Comparison of ENCODE assay signal across 8 mouse cellular contexts in genomic region chr8:105853178-105853577, GRCm38 (mm10). TPM values are rescaled to one million over a fixed set of nuclear protein-coding genes. Genes with fewer than 3 reads are reported as not detected.
DNase-seq lines count a peak whose midpoint lies in the region; ATAC-seq and TF ChIP-seq lines count a peak whose summit lies in the region.

Gene Cenpt (minus strand): TSS chr8:105853278.

- H3K27me3 ChIP-seq in kidney, embryonic 14.5 days (ENCODE audit: control insufficient read depth, insufficient read depth, low read length): no peaks in the 10 kb centered on the region
- H3K27me3 ChIP-seq in forebrain, postnatal 0 days (ENCODE audit: insufficient read depth, low read length): no peaks in the 10 kb centered on the region
- no peaks in the 10 kb centered on the region for H3K27me3 ChIP-seq in limb, embryonic 11.5 days (ENCODE audit: control insufficient read depth, insufficient read depth, low read length)

- no peaks in the 10 kb centered on the region for H3K9me3 ChIP-seq in kidney, embryonic 14.5 days (ENCODE audit: control insufficient read depth, low read length)
- H3K9me3 ChIP-seq in forebrain, postnatal 0 days (ENCODE audit: low read length): no peaks in the 10 kb centered on the region
- no peaks in the 10 kb centered on the region for H3K9me3 ChIP-seq in limb, embryonic 11.5 days (ENCODE audit: control insufficient read depth, low read length)

- no peak for ATAC-seq in kidney, embryonic 14.5 days (ENCODE audit: low FRiP score, low TSS enrichment)
- ATAC-seq in activated CD4-positive, CD25-positive, alpha-beta regulatory T cell, adult 4 months: no peak
- ATAC-seq in forebrain, postnatal 0 days: no peak
- no peak for ATAC-seq in limb, embryonic 11.5 days (ENCODE audit: insufficient number of reproducible peaks, low FRiP score, low TSS enrichment, low read depth)

- H3K4me1 ChIP-seq in kidney, embryonic 14.5 days (ENCODE audit: control insufficient read depth, insufficient read depth, low read length): peaks cover 21% of the 10 kb centered on the region; the same call in 1 of the 2 replicates
- peaks cover 21% of the 10 kb centered on the region; the same call in 1 of the 2 replicates for H3K4me1 ChIP-seq in forebrain, postnatal 0 days (ENCODE audit: insufficient read depth)
- peaks cover 12% of the 10 kb centered on the region for H3K4me1 ChIP-seq in limb, embryonic 11.5 days (ENCODE audit: control insufficient read depth, insufficient read depth, low read length)
- H3K4me1 ChIP-seq in olfactory bulb, adult 2 months (ENCODE audit: control insufficient read depth, insufficient read depth, low read length): peaks cover 6% of the 10 kb centered on the region

- no peak for TF ChIP-seq CTCF in forebrain, postnatal 0 days (IDR thresholded peaks at IDR 0.05; ENCODE audit: low read depth)
- TF ChIP-seq CTCF in olfactory bulb, adult 2 months (IDR thresholded peaks at IDR 0.05; ENCODE audit: insufficient read depth, low read depth, low read length): no peak

- H3K4me2 ChIP-seq in kidney, embryonic 14.5 days (replicated peaks; ENCODE audit: low read depth, low read length): no peak within 1 kb of the TSS
- no peak within 1 kb of the TSS for H3K4me2 ChIP-seq in forebrain, postnatal 0 days (ENCODE audit: low read depth)
- no peak within 1 kb of the TSS for H3K4me2 ChIP-seq in limb, embryonic 11.5 days (ENCODE audit: low read depth, severe bottlenecking)

- no peak within 1 kb of the TSS for H3K9ac ChIP-seq in kidney, embryonic 14.5 days (ENCODE audit: low read depth, low read length)
- H3K9ac ChIP-seq in forebrain, postnatal 0 days: no peak within 1 kb of the TSS
- no peak within 1 kb of the TSS for H3K9ac ChIP-seq in limb, embryonic 11.5 days (ENCODE audit: low read length)

- DNase-seq in kidney, adult 18-20 months: no peak
- no peak for DNase-seq in forebrain, postnatal 0 days
- no peak for DNase-seq in limb, embryonic 11.5 days (ENCODE audit: low spot score)
- DNase-seq in cerebellum, postnatal 14 days: no peak
- DNase-seq in kidney, postnatal 4 days: no peak

- no peak within 1 kb of the TSS for H3K27ac ChIP-seq in kidney, embryonic 14.5 days (ENCODE audit: low read depth, low read length)
- H3K27ac ChIP-seq in forebrain, postnatal 0 days (ENCODE audit: low read depth, low read length): no peak within 1 kb of the TSS
- no peak within 1 kb of the TSS for H3K27ac ChIP-seq in limb, embryonic 11.5 days (replicated peaks; ENCODE audit: low read depth, low read length)
- H3K27ac ChIP-seq in olfactory bulb, adult 2 months (ENCODE audit: insufficient read depth, low read depth, low read length): no peak within 1 kb of the TSS

- H3K4me3 ChIP-seq in kidney, embryonic 14.5 days (ENCODE audit: low read length): no peak within 1 kb of the TSS
- H3K4me3 ChIP-seq in forebrain, postnatal 0 days (ENCODE audit: low read depth, low read length): no peak within 1 kb of the TSS
- H3K4me3 ChIP-seq in limb, embryonic 11.5 days (ENCODE audit: low read depth, low read length): no peak within 1 kb of the TSS
- no peak within 1 kb of the TSS for H3K4me3 ChIP-seq in olfactory bulb, adult 2 months (ENCODE audit: insufficient read depth, low read depth, low read length)

- peaks cover 15% of the 10 kb centered on the region for H3K36me3 ChIP-seq in kidney, embryonic 14.5 days (ENCODE audit: control insufficient read depth, insufficient read depth, low read length)
- peaks cover 12% of the 10 kb centered on the region for H3K36me3 ChIP-seq in forebrain, postnatal 0 days (ENCODE audit: insufficient read depth)
- peaks cover 5% of the 10 kb centered on the region for H3K36me3 ChIP-seq in limb, embryonic 11.5 days (ENCODE audit: control insufficient read depth, insufficient read depth, low read length)

- 93% methylated on average over 3 of the region's 3 CpGs for WGBS in kidney, embryonic 14.5 days
- WGBS in forebrain, postnatal 0 days: 94% methylated on average over 3 of the region's 3 CpGs
- WGBS in limb, embryonic 11.5 days: 85% methylated on average over 3 of the region's 3 CpGs
- WGBS in olfactory bulb, adult 2 months: 95% methylated on average over 3 of the region's 3 CpGs

- no peak for TF ChIP-seq POLR2A in olfactory bulb, adult 2 months (IDR thresholded peaks at IDR 0.05; ENCODE audit: insufficient read depth, low read depth, low read length)

RNA-seq across cellular contexts. Expression of gene Cenpt, which starts in this region (rescaled TPM):
- 31.1 and 41.0 TPM in 2 replicates for polyA plus RNA-seq in kidney, embryonic 14.5 days (2014; fragmentation: Nextera tagmentation; extraction: Ambion mirVana)
- polyA plus RNA-seq in activated CD4-positive, CD25-positive, alpha-beta regulatory T cell, adult 4 months (2017; shearing (Covaris generic)): 10 to 100 TPM; 16.1 to 18.6 TPM
- 42.4 and 44.7 TPM in 2 replicates for total RNA-seq in forebrain, postnatal 0 days (2014; rRNA removed)
- 39.0 and 42.8 TPM in 2 replicates for polyA plus RNA-seq in forebrain, postnatal 0 days (2015; fragmentation: Nextera tagmentation; extraction: Ambion mirVana)
- 48.8 and 55.2 TPM in 2 replicates for polyA plus RNA-seq in limb, embryonic 11.5 days (2014; fragmentation: Nextera tagmentation; extraction: Ambion mirVana)
- polyA plus RNA-seq in olfactory bulb, adult 2 months (2012; ENCODE audit: insufficient read depth, insufficient read length, low replicate concordance, missing spikeins): not detected in 2 replicates
